Mouse (Mus musculus) bone marrow macrophage, adult 2 months (primary cell): ENCODE data around the gene Bptf.

Source experiments
- CTCF ChIP-seq: IDR thresholded peaks from 2 replicates; pipeline ENCODE4 v1.5.1; 2012; ENCODE audit warnings: low read depth, mild to moderate bottlenecking, low read length, moderate library complexity
- POLR2A ChIP-seq: IDR thresholded peaks from 2 replicates; pipeline ENCODE4 v1.6.1; 2012; ENCODE audit warnings: mild to moderate bottlenecking, low read depth, low read length, borderline replicate concordance

GRCm38 (mm10) chr11:107028754-107029153 is 103.2 kb downstream of the Bptf start:
- TF ChIP-seq POLR2A (no peak), CTCF (no peak)
